Mouse (Mus musculus): ENCODE measurements around the gene Dnmt3a.

GRCm38 (mm10) chr12:3810455-3810854, 4.6 kb downstream of the Dnmt3a start:
- TF ChIP-seq MYC (IDR thresholded peaks at IDR 0.05; ENCODE audit: low read depth, low read length): no peak
- TF ChIP-seq ZC3H11A (IDR thresholded peaks at IDR 0.05; ENCODE audit: low read depth, low read length): no peak

Data from CH12.LX (cell line).